In genomic region chr17:6492501-6492900, GRCm38 (mm10) we compare ENCODE assay signal across 8 mouse cellular contexts.
A peak's percentile ranks its signal among the peaks of the same experiment; 100 is the strongest.
DNase-seq lines count a peak whose midpoint lies in the region; ATAC-seq lines count a peak whose summit lies in the region.
"Not testable (repeated sequence)": the region's sequence is repeated elsewhere in the genome, so short reads cannot be mapped to it uniquely, and the experiment has no call there.

No protein-coding gene starts in this region.

- H3K36me3 ChIP-seq in forebrain, embryonic 10.5 days (replicated peaks); heart, embryonic 14.5 days (ENCODE audit: control insufficient read depth, insufficient read depth, low read length); kidney, embryonic 14.5 days (ENCODE audit: control insufficient read depth, insufficient read depth, low read length); liver, embryonic 12.5 days; midbrain, embryonic 16.5 days (ENCODE audit: control insufficient read depth, insufficient read depth, low read length); stomach, embryonic 15.5 days: not testable (repeated sequence)

- H3K4me2 ChIP-seq in heart, embryonic 14.5 days (ENCODE audit: low read length) = peak overlapping the region; percentile 38; the same call in 1 of the 2 replicates
- H3K4me2 ChIP-seq in kidney, embryonic 14.5 days (replicated peaks; ENCODE audit: low read depth, low read length) = 0 out of 2 replicates have a peak overlapping the region, but pooled peaks have one; percentile 0
- H3K4me2 ChIP-seq in liver, embryonic 12.5 days = peak overlapping the region; percentile 31
- peak overlapping the region; percentile 56 for H3K4me2 ChIP-seq in midbrain, embryonic 16.5 days (ENCODE audit: low read length)
- peak overlapping the region; percentile 20; the same call in 1 of the 2 replicates for H3K4me2 ChIP-seq in stomach, embryonic 15.5 days

- peak; percentile 17 for DNase-seq in CD4-positive, CD25-positive, alpha-beta regulatory T cell, adult 2 months (ENCODE audit: low read depth, low spot score)
- DNase-seq in cerebellum, adult 18-20 months = peak; percentile 51 to 63
- peak; percentile 17 for DNase-seq in forebrain, embryonic 10.5 days (ENCODE audit: extremely low spot score, low spot score)

- H3K9ac ChIP-seq in heart, embryonic 14.5 days (ENCODE audit: low read length); kidney, embryonic 14.5 days (ENCODE audit: low read depth, low read length); liver, embryonic 12.5 days; stomach, embryonic 15.5 days: not testable (repeated sequence)
- H3K9ac ChIP-seq in midbrain, embryonic 16.5 days (ENCODE audit: low read depth, low read length) = peak overlapping the region; percentile 32

- not testable (repeated sequence) for ATAC-seq in heart, embryonic 14.5 days (ENCODE audit: insufficient number of reproducible peaks, insufficient read depth, low FRiP score, low read depth); kidney, embryonic 14.5 days (ENCODE audit: low FRiP score, low TSS enrichment); liver, embryonic 12.5 days; stomach, embryonic 15.5 days (ENCODE audit: insufficient read depth, low FRiP score, low read depth)
- peak; percentile 58 for ATAC-seq in midbrain, embryonic 16.5 days

- not testable (repeated sequence) for H3K27ac ChIP-seq in forebrain, embryonic 10.5 days; heart, embryonic 14.5 days (replicated peaks in 1 of 2; ENCODE audit: control insufficient read depth in 1 of 2, insufficient read depth in 1 of 2, low read depth in 2 of 2, low read length in 2 of 2); kidney, embryonic 14.5 days (ENCODE audit: low read depth, low read length); liver, embryonic 12.5 days; midbrain, embryonic 16.5 days (ENCODE audit: low read length); stomach, embryonic 15.5 days

- peaks cover 18% of the 10 kb centered on the region for H3K27me3 ChIP-seq in forebrain, embryonic 10.5 days (ENCODE audit: poor library complexity, severe bottlenecking)
- not testable (repeated sequence) for H3K27me3 ChIP-seq in heart, embryonic 14.5 days (ENCODE audit: control insufficient read depth, insufficient read depth, low read length); kidney, embryonic 14.5 days (ENCODE audit: control insufficient read depth, insufficient read depth, low read length); midbrain, embryonic 16.5 days (ENCODE audit: control insufficient read depth, insufficient read depth, low read depth, low read length); stomach, embryonic 15.5 days (replicated peaks)
- peaks cover 21% of the 10 kb centered on the region for H3K27me3 ChIP-seq in liver, embryonic 12.5 days (replicated peaks)

- 26% methylated on average over 19 of the region's 19 CpGs for WGBS in forebrain, embryonic 10.5 days
- WGBS in heart, embryonic 14.5 days = 24% methylated on average over 19 of the region's 19 CpGs
- WGBS in kidney, embryonic 14.5 days = 29% methylated on average over 19 of the region's 19 CpGs
- WGBS in liver, embryonic 12.5 days (ENCODE audit: insufficient replicate concordance) = 22% methylated on average over 19 of the region's 19 CpGs
- 23% methylated on average over 19 of the region's 19 CpGs for WGBS in midbrain, embryonic 16.5 days
- WGBS in stomach, embryonic 15.5 days = 21% methylated on average over 19 of the region's 19 CpGs

- H3K4me1 ChIP-seq in forebrain, embryonic 10.5 days; heart, embryonic 14.5 days (ENCODE audit: control insufficient read depth in 2 of 2, insufficient read depth in 2 of 2, low read length in 2 of 2); kidney, embryonic 14.5 days (ENCODE audit: control insufficient read depth, insufficient read depth, low read length); liver, embryonic 12.5 days; midbrain, embryonic 16.5 days (ENCODE audit: control insufficient read depth, insufficient read depth, low read length); stomach, embryonic 15.5 days: not testable (repeated sequence)

- H3K9me3 ChIP-seq in forebrain, embryonic 10.5 days; heart, embryonic 14.5 days (ENCODE audit: control insufficient read depth, low read length); kidney, embryonic 14.5 days (ENCODE audit: control insufficient read depth, low read length); liver, embryonic 12.5 days (replicated peaks); midbrain, embryonic 16.5 days (replicated peaks; ENCODE audit: control insufficient read depth, low read length, poor library complexity, severe bottlenecking); stomach, embryonic 15.5 days: not testable (repeated sequence)

- peak overlapping the region; percentile 30; the same call in 1 of the 2 replicates for H3K4me3 ChIP-seq in forebrain, embryonic 10.5 days
- H3K4me3 ChIP-seq in heart, embryonic 14.5 days (ENCODE audit: control insufficient read depth in 1 of 2, insufficient read depth in 1 of 2, low read depth in 1 of 2, low read length in 2 of 2); kidney, embryonic 14.5 days (ENCODE audit: low read length); liver, embryonic 12.5 days; stomach, embryonic 15.5 days (replicated peaks): not testable (repeated sequence)
- peak overlapping the region; percentile 39 for H3K4me3 ChIP-seq in midbrain, embryonic 16.5 days (ENCODE audit: low read depth, low read length)

Comparison
In these comparisons a context has a peak if more than half of its experiments do, and no peak if none do; other contexts are left out.
1. H3K4me2 ChIP-seq: peak in every context shown above with its lines; median percentile 56 in midbrain, embryonic 16.5 days; 38 in heart, embryonic 14.5 days; 31 in liver, embryonic 12.5 days; 20 in stomach, embryonic 15.5 days; 0 in kidney, embryonic 14.5 days.